Mouse (Mus musculus): ENCODE measurements around the gene Tes.

- TF ChIP-seq CTCF (conservative IDR thresholded peaks at IDR 0.05 in 1 of 2, IDR thresholded peaks at IDR 0.05 in 1 of 2; ENCODE audit: low read depth in 2 of 2, low read length in 2 of 2) = peak; percentile 56 to 88
- TF ChIP-seq POLR2A (IDR thresholded peaks at IDR 0.05; ENCODE audit: low read depth, low read length) = no peak
- no peak for TF ChIP-seq USF2 (conservative IDR thresholded peaks at IDR 0.05; ENCODE audit: low read depth, low read length)
- no peak for TF ChIP-seq MXI1 (IDR thresholded peaks at IDR 0.05; ENCODE audit: low read depth, low read length)
- TF ChIP-seq ZNF384 (IDR thresholded peaks at IDR 0.05; ENCODE audit: low read depth, low read length) = peak; percentile 21; the same call in 1 of the 2 replicates
- no peak for TF ChIP-seq POLR2AphosphoS2 (IDR thresholded peaks at IDR 0.05; ENCODE audit: low read depth, low read length)
- TF ChIP-seq EP300 (IDR thresholded peaks at IDR 0.05; ENCODE audit: low read length) = no peak
- TF ChIP-seq SMC3 (IDR thresholded peaks at IDR 0.05; ENCODE audit: low read depth, low read length) = peak; percentile 89
- no peak for TF ChIP-seq TBP (conservative IDR thresholded peaks at IDR 0.05; ENCODE audit: low read depth, low read length)
- no peak for TF ChIP-seq SIN3A (IDR thresholded peaks at IDR 0.05; ENCODE audit: low read length)
- TF ChIP-seq HCFC1 (IDR thresholded peaks at IDR 0.05; ENCODE audit: low read depth, low read length) = no peak
- TF ChIP-seq TCF12 (IDR thresholded peaks at IDR 0.05; ENCODE audit: low read depth, low read length) = no peak
- no peak for TF ChIP-seq RCOR1 (conservative IDR thresholded peaks at IDR 0.05; ENCODE audit: low read depth, low read length)
These were observed 22.5 kb downstream of the Tes start for GRCm38 (mm10) chr6:17087485-17087884.

All from CH12.LX (cell line).